Mouse (Mus musculus) spleen, adult 2 months (tissue): ENCODE measurements at regions not wholly inside any gene's neighbourhood (a gene's known extent, or its start where the extent isn't known, plus 50 kb on each side); places are given as distances from the start of the nearest gene placed in this dataset.

Experiments
- CTCF ChIP-seq: fragments of 200-500 bp; IDR thresholded peaks from 2 replicates; pipeline ENCODE4 v1.5.1; 2011; ENCODE audit warnings: mild to moderate bottlenecking, inconsistent platforms; ENCODE audit not compliant: insufficient read depth, insufficient read length, insufficient replicate concordance; ENCODE audit errors: extremely low read depth
- POLR2A ChIP-seq: fragments of 200-500 bp; IDR thresholded peaks from 2 replicates; pipeline ENCODE4 v1.6.1; 2011; ENCODE audit warnings: low read depth, low read length, inconsistent platforms

DNA sequence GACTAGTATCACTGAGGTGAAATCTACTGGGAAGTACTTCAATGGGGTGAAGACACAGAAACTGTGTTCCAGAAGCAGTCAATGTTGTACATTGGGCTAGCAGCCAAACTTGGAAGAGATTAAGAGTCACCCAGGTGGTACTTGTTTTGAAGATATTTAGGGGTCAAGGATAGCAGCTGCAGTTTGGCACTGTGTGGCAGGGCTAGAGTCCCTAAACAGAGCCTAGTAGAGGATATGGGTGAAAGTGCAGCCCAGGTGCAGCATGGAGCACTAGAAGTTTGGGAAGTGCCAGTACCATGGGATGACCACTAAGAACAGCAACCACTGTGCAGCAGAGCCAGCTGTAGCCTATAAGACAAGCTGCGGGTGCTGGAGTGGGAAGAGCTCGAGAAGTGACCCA, 70.6 kb upstream of the A1bg start:
- TF ChIP-seq CTCF (no peak), POLR2A (no peak)
